In genomic region chr7:102017452-102017851, GRCm38 (mm10) we compare ENCODE assay signal across 9 mouse cellular contexts. TPM values are rescaled to one million over a fixed set of nuclear protein-coding genes. Genes with fewer than 3 reads are reported as not detected.
DNase-seq lines count a peak whose midpoint lies in the region; ATAC-seq and TF ChIP-seq lines count a peak whose summit lies in the region.
"Had no signal": no experiment of that assay in that cellular context is flagged by ENCODE, and none has a peak within 500 bp of the region (broad histone marks: within the 10 kb centered on the region; RNA-seq: fewer than 3 reads in every experiment).

No protein-coding gene starts in this region.

- no peak for ATAC-seq in kidney, postnatal 0 days (replicated peaks; ENCODE audit: low FRiP score, low read depth)
- ATAC-seq in kidney, embryonic 14.5 days (ENCODE audit: low FRiP score, low TSS enrichment) = no peak
- no peak for ATAC-seq in heart, embryonic 13.5 days (ENCODE audit: extremely low read depth, insufficient number of reproducible peaks, low FRiP score, low TSS enrichment)
- ATAC-seq in intestine, embryonic 15.5 days = no peak
- no peak for ATAC-seq in erythroid progenitor cell, adult 5-6 weeks (replicated peaks; ENCODE audit: low FRiP score, poor library complexity, severe bottlenecking)
- ATAC-seq: forebrain, embryonic 15.5 days had no signal

- 0 out of 2 replicates have a peak overlapping the region, but pooled peaks have one; percentile 27 for H3K4me2 ChIP-seq in kidney, postnatal 0 days (ENCODE audit: low read length)
- H3K4me2 ChIP-seq in kidney, embryonic 14.5 days (replicated peaks; ENCODE audit: low read depth, low read length) = no peak overlapping the region
- H3K4me2 ChIP-seq in heart, embryonic 13.5 days = peak overlapping the region; percentile 11; the same call in 1 of the 2 replicates
- no peak overlapping the region for H3K4me2 ChIP-seq in intestine, embryonic 15.5 days (replicated peaks)
- H3K4me2 ChIP-seq: forebrain, embryonic 15.5 days had no signal

- no peaks in the 10 kb centered on the region for H3K9me3 ChIP-seq in kidney, postnatal 0 days (replicated peaks; ENCODE audit: low read length)
- H3K9me3 ChIP-seq in kidney, embryonic 14.5 days (ENCODE audit: control insufficient read depth, low read length) = no peaks in the 10 kb centered on the region
- H3K9me3 ChIP-seq in heart, embryonic 13.5 days = no peaks in the 10 kb centered on the region
- H3K9me3 ChIP-seq in intestine, embryonic 15.5 days = no peaks in the 10 kb centered on the region
- H3K9me3 ChIP-seq: forebrain, embryonic 15.5 days had no signal

- H3K9ac ChIP-seq in kidney, postnatal 0 days (ENCODE audit: low read depth, low read length) = no peak overlapping the region
- H3K9ac ChIP-seq in kidney, embryonic 14.5 days (ENCODE audit: low read depth, low read length) = no peak overlapping the region
- H3K9ac ChIP-seq in heart, embryonic 13.5 days = 0 out of 2 replicates have a peak overlapping the region, but pooled peaks have one; percentile 19
- H3K9ac ChIP-seq in intestine, embryonic 15.5 days = no peak overlapping the region
- H3K9ac ChIP-seq: forebrain, embryonic 15.5 days had no signal

- H3K36me3 ChIP-seq in kidney, postnatal 0 days (ENCODE audit: insufficient read depth, low read length) = peaks cover 57% of the 10 kb centered on the region
- peaks cover 83% of the 10 kb centered on the region for H3K36me3 ChIP-seq in kidney, embryonic 14.5 days (ENCODE audit: control insufficient read depth, insufficient read depth, low read length)
- H3K36me3 ChIP-seq in heart, embryonic 13.5 days = peaks cover 100% of the 10 kb centered on the region
- H3K36me3 ChIP-seq in intestine, embryonic 15.5 days = peaks cover 53% of the 10 kb centered on the region

- no peak overlapping the region for H3K4me3 ChIP-seq in kidney, postnatal 0 days (replicated peaks; ENCODE audit: low read depth, low read length)
- H3K4me3 ChIP-seq in kidney, embryonic 14.5 days (ENCODE audit: low read length) = no peak overlapping the region
- no peak overlapping the region for H3K4me3 ChIP-seq in heart, embryonic 13.5 days
- H3K4me3 ChIP-seq in intestine, embryonic 15.5 days (replicated peaks) = no peak overlapping the region
- H3K4me3 ChIP-seq: forebrain, embryonic 15.5 days had no signal

- 82% methylated on average over 5 of the region's 5 CpGs for WGBS in kidney, postnatal 0 days
- 88% methylated on average over 5 of the region's 5 CpGs for WGBS in kidney, embryonic 14.5 days
- 75% methylated on average over 5 of the region's 5 CpGs for whole genome bisulfite sequencing in heart, embryonic 13.5 days
- 74% methylated on average over 5 of the region's 5 CpGs for WGBS in intestine, embryonic 15.5 days

- peak; percentile 23 for DNase-seq in kidney, postnatal 0 days (ENCODE audit: low spot score)
- DNase-seq in NIH3T3 (ENCODE audit: low read depth) = peak; percentile 44
- DNase-seq in lung, postnatal 36 days = peak; percentile 54
- DNase-seq in urinary bladder, postnatal 25 days (ENCODE audit: low spot score) = no peak

- no peak for TF ChIP-seq CTCF in kidney, postnatal 0 days (IDR thresholded peaks at IDR 0.05; ENCODE audit: low read depth)

- no peaks in the 10 kb centered on the region for H3K4me1 ChIP-seq in kidney, postnatal 0 days (replicated peaks; ENCODE audit: insufficient read depth, low read length)
- H3K4me1 ChIP-seq in kidney, embryonic 14.5 days (ENCODE audit: control insufficient read depth, insufficient read depth, low read length) = no peaks in the 10 kb centered on the region
- peaks cover 18% of the 10 kb centered on the region; the same call in 1 of the 2 replicates for H3K4me1 ChIP-seq in heart, embryonic 13.5 days
- H3K4me1 ChIP-seq in intestine, embryonic 15.5 days (replicated peaks) = no peaks in the 10 kb centered on the region
- H3K4me1 ChIP-seq: forebrain, embryonic 15.5 days had no signal

- no peak overlapping the region for H3K27ac ChIP-seq in kidney, postnatal 0 days
- H3K27ac ChIP-seq in kidney, embryonic 14.5 days (ENCODE audit: low read depth, low read length) = no peak overlapping the region
- H3K27ac ChIP-seq in heart, embryonic 13.5 days (replicated peaks) = peak overlapping the region; percentile 63; the same call in 1 of the 2 replicates
- H3K27ac ChIP-seq in intestine, embryonic 15.5 days = no peak overlapping the region
- H3K27ac ChIP-seq: forebrain, embryonic 15.5 days had no signal

- no peaks in the 10 kb centered on the region for H3K27me3 ChIP-seq in kidney, postnatal 0 days (ENCODE audit: insufficient read depth, low read length)
- H3K27me3 ChIP-seq in kidney, embryonic 14.5 days (ENCODE audit: control insufficient read depth, insufficient read depth, low read length) = no peaks in the 10 kb centered on the region
- H3K27me3 ChIP-seq in heart, embryonic 13.5 days (replicated peaks) = no peaks in the 10 kb centered on the region
- H3K27me3 ChIP-seq in intestine, embryonic 15.5 days (replicated peaks) = no peaks in the 10 kb centered on the region
- H3K27me3 ChIP-seq: forebrain, embryonic 15.5 days had no signal

RNA-seq across cellular contexts. Expression of gene Il18bp, which starts 1.0 kb away (rescaled TPM):
- polyA plus RNA-seq in kidney, postnatal 0 days (2015; fragmentation: Nextera tagmentation; extraction: Ambion mirVana) = 2.0 and 2.1 TPM in 2 replicates
- polyA plus RNA-seq in kidney, embryonic 14.5 days (2014; fragmentation: Nextera tagmentation; extraction: Ambion mirVana) = 2.5 and 3.9 TPM in 2 replicates
- 1.5 and 1.9 TPM in 2 replicates for polyA plus RNA-seq in heart, embryonic 13.5 days (2015; fragmentation: Nextera tagmentation; extraction: Ambion mirVana)
- 2.3 and 2.8 TPM in 2 replicates for polyA plus RNA-seq in intestine, embryonic 15.5 days (2015; fragmentation: Nextera tagmentation; extraction: Ambion mirVana)
- total RNA-seq in erythroid progenitor cell, adult 5-6 weeks (2015; ENCODE audit: low replicate concordance) = 10.1 and 23.5 TPM in 2 replicates
- 3.7 and 10.2 TPM in 2 replicates for total RNA-seq in erythroid progenitor cell, adult 5-6 weeks (2017; ENCODE audit: low replicate concordance)

RNA-seq across cellular contexts. Expression of gene Rnf121, which starts 47.8 kb away (rescaled TPM):
- polyA plus RNA-seq in kidney, postnatal 0 days (2015; fragmentation: Nextera tagmentation; extraction: Ambion mirVana) = 24.8 and 25.5 TPM in 2 replicates
- polyA plus RNA-seq in kidney, embryonic 14.5 days (2014; fragmentation: Nextera tagmentation; extraction: Ambion mirVana) = 22.3 and 28.8 TPM in 2 replicates
- 17.0 and 17.2 TPM in 2 replicates for polyA plus RNA-seq in heart, embryonic 13.5 days (2015; fragmentation: Nextera tagmentation; extraction: Ambion mirVana)
- 28.0 and 30.3 TPM in 2 replicates for polyA plus RNA-seq in intestine, embryonic 15.5 days (2015; fragmentation: Nextera tagmentation; extraction: Ambion mirVana)
- 5.0 and 16.2 TPM in 2 replicates for total RNA-seq in erythroid progenitor cell, adult 5-6 weeks (2015; ENCODE audit: low replicate concordance)
- total RNA-seq in erythroid progenitor cell, adult 5-6 weeks (2017; ENCODE audit: low replicate concordance) = 7.5 and 14.1 TPM in 2 replicates

RNA-seq across cellular contexts. Expression of gene Xndc1, which starts 47.9 kb away (rescaled TPM):
- 12.6 and 16.4 TPM in 2 replicates for polyA plus RNA-seq in kidney, postnatal 0 days (2015; fragmentation: Nextera tagmentation; extraction: Ambion mirVana)
- polyA plus RNA-seq in kidney, embryonic 14.5 days (2014; fragmentation: Nextera tagmentation; extraction: Ambion mirVana) = 25.4 and 27.1 TPM in 2 replicates
- 19.3 and 25.2 TPM in 2 replicates for polyA plus RNA-seq in heart, embryonic 13.5 days (2015; fragmentation: Nextera tagmentation; extraction: Ambion mirVana)
- 22.9 and 24.3 TPM in 2 replicates for polyA plus RNA-seq in intestine, embryonic 15.5 days (2015; fragmentation: Nextera tagmentation; extraction: Ambion mirVana)
- 22.7 and 23.1 TPM in 2 replicates for total RNA-seq in erythroid progenitor cell, adult 5-6 weeks (2015; ENCODE audit: low replicate concordance)
- 10.2 and 22.6 TPM in 2 replicates for total RNA-seq in erythroid progenitor cell, adult 5-6 weeks (2017; ENCODE audit: low replicate concordance)

RNA-seq across cellular contexts. Expression of gene Xntrpc, which starts 48.1 kb away (rescaled TPM):
- 0.45 and 0.50 TPM in 2 replicates for polyA plus RNA-seq in kidney, postnatal 0 days (2015; fragmentation: Nextera tagmentation; extraction: Ambion mirVana)
- 1.5 and 1.6 TPM in 2 replicates for polyA plus RNA-seq in kidney, embryonic 14.5 days (2014; fragmentation: Nextera tagmentation; extraction: Ambion mirVana)
- 0.91 and 1.0 TPM in 2 replicates for polyA plus RNA-seq in heart, embryonic 13.5 days (2015; fragmentation: Nextera tagmentation; extraction: Ambion mirVana)
- polyA plus RNA-seq in intestine, embryonic 15.5 days (2015; fragmentation: Nextera tagmentation; extraction: Ambion mirVana) = 0.75 and 1.0 TPM in 2 replicates
- 1.3 TPM in 1 of 2 replicates, not detected in the other for total RNA-seq in erythroid progenitor cell, adult 5-6 weeks (2015; ENCODE audit: low replicate concordance)
- 0.61 and 1.0 TPM in 2 replicates for total RNA-seq in erythroid progenitor cell, adult 5-6 weeks (2017; ENCODE audit: low replicate concordance)

Comparison
In these comparisons a context has a peak if more than half of its experiments do, and no peak if none do; other contexts are left out.
1. H3K4me2 ChIP-seq: peak in kidney, postnatal 0 days (single experiment) and heart, embryonic 13.5 days (single experiment); none in kidney, embryonic 14.5 days (single experiment) and intestine, embryonic 15.5 days (single experiment).